9 mouse cellular contexts compared by ENCODE assay signal in genomic region chr11:100295308-100295707, GRCm38 (mm10). TPM values are rescaled to one million over a fixed set of nuclear protein-coding genes. Genes with fewer than 3 reads are reported as not detected.
DNase-seq lines count a peak whose midpoint lies in the region; ATAC-seq and TF ChIP-seq lines count a peak whose summit lies in the region.
"Had no signal": no experiment of that assay in that cellular context is flagged by ENCODE, and none has a peak within 500 bp of the region (broad histone marks: within the 10 kb centered on the region; RNA-seq: fewer than 3 reads in every experiment).

No protein-coding gene starts in this region.

- no peak overlapping the region for H3K27ac ChIP-seq in gastrocnemius, adult 2 months
- no peak overlapping the region for H3K27ac ChIP-seq in midbrain, embryonic 14.5 days (replicated peaks; ENCODE audit: low read depth, low read length)
- no peak overlapping the region for H3K27ac ChIP-seq in small intestine, adult 2 months (ENCODE audit: insufficient read depth, low read depth, low read length)

- TF ChIP-seq POLR2A in small intestine, adult 2 months (IDR thresholded peaks at IDR 0.05; ENCODE audit: low read depth, low read length) = no peak

- peak; percentile 54 for ATAC-seq in inflammation-experienced regulatory T-cells, adult 6 months
- no peak for ATAC-seq in midbrain, embryonic 14.5 days (ENCODE audit: low FRiP score, low TSS enrichment)

- no peak overlapping the region for H3K9ac ChIP-seq in midbrain, embryonic 14.5 days (replicated peaks; ENCODE audit: low read length)

- no peaks in the 10 kb centered on the region for H3K9me3 ChIP-seq in midbrain, embryonic 14.5 days (ENCODE audit: control insufficient read depth, low read length)

- H3K4me1 ChIP-seq in midbrain, embryonic 14.5 days (ENCODE audit: control insufficient read depth, insufficient read depth, low read length) = no peaks in the 10 kb centered on the region
- peaks cover 6% of the 10 kb centered on the region for H3K4me1 ChIP-seq in small intestine, adult 2 months (ENCODE audit: control insufficient read depth, insufficient read depth, insufficient read length, low read length)

- WGBS in midbrain, embryonic 14.5 days = 5% methylated on average over 10 of the region's 10 CpGs
- 4% methylated on average over 10 of the region's 10 CpGs for WGBS in small intestine, adult 2 months

- no peak overlapping the region for H3K4me3 ChIP-seq in gastrocnemius, adult 2 months
- H3K4me3 ChIP-seq in midbrain, embryonic 14.5 days (replicated peaks; ENCODE audit: low read depth, low read length) = no peak overlapping the region
- H3K4me3 ChIP-seq in small intestine, adult 2 months (ENCODE audit: low read depth, low read length) = no peak overlapping the region
- H3K4me3 ChIP-seq: myocyte had no signal

- no peaks in the 10 kb centered on the region for H3K27me3 ChIP-seq in midbrain, embryonic 14.5 days (ENCODE audit: control insufficient read depth, insufficient read depth, low read length)
- H3K27me3 ChIP-seq in small intestine, adult 2 months (ENCODE audit: control insufficient read depth, insufficient read depth, low read length) = no peaks in the 10 kb centered on the region

- peak; percentile 92 for DNase-seq in ZHBTc4 (ENCODE audit: low read depth, low spot score)
- DNase-seq in cerebellum, postnatal 25 days = peak; percentile 81 to 90
- peak; percentile 87 for DNase-seq in gastrocnemius, adult 2 months
- DNase-seq in left cerebral cortex, postnatal 14 days (ENCODE audit: low spot score in 2 of 2) = peak; percentile 78 to 86
- peak; percentile 92 for DNase-seq in midbrain, embryonic 14.5 days
- DNase-seq in yolk sac, embryonic 10.5 days (ENCODE audit: low spot score) = peak; percentile 73

- intact Hi-C loops in gastrocnemius, adult 2 months (cut with DNase I) = loop anchor here (5.0 kb wide), 2 partner anchors 828 to 913 kb away; no protein-coding TSS in a partner anchor
- intact Hi-C loops in left cerebral cortex, postnatal 14 days (cut with DNase I) = loop anchor here (2.0 to 5.0 kb wide), 2 partner anchors 833 to 913 kb away; no protein-coding TSS in a partner anchor

- peak overlapping the region; percentile 30 for H3K4me2 ChIP-seq in midbrain, embryonic 14.5 days (ENCODE audit: low read length)

- TF ChIP-seq CTCF in gastrocnemius, adult 2 months (IDR thresholded peaks at IDR 0.05) = no peak; the same call in none of the 2 replicates
- peak; percentile 100 for TF ChIP-seq CTCF in small intestine, adult 2 months (IDR thresholded peaks at IDR 0.05; ENCODE audit: extremely low read depth, insufficient read length, insufficient replicate concordance, low read depth, low read length)

- no peaks in the 10 kb centered on the region for H3K36me3 ChIP-seq in midbrain, embryonic 14.5 days (ENCODE audit: control insufficient read depth, insufficient read depth, low read length)
- H3K36me3 ChIP-seq in small intestine, adult 2 months (ENCODE audit: control insufficient read depth, insufficient read depth, low read length) = no peaks in the 10 kb centered on the region

RNA-seq across cellular contexts. Expression of gene Eif1, which starts 24.4 kb away (rescaled TPM):
- 1,000 to 10,000 TPM; 1,442 to 1,567 TPM for total RNA-seq in gastrocnemius, adult 2 months (2021)
- polyA plus RNA-seq in inflammation-experienced regulatory T-cells, adult 6 months (2017; shearing (Covaris generic)) = 1,000 to 10,000 TPM; 1,938 to 3,125 (median 2,500) TPM
- 100 to 1,000 TPM; 803 to 821 TPM for total RNA-seq in left cerebral cortex, postnatal 14 days (2021)
- polyA plus RNA-seq in midbrain, embryonic 14.5 days (2014; fragmentation: Nextera tagmentation; extraction: Ambion mirVana) = 1,318 and 1,476 TPM in 2 replicates
- 49.3 and 102 TPM in 2 replicates for polyA plus RNA-seq in small intestine, adult 2 months (2012; rRNA removed)

RNA-seq across cellular contexts. Expression of gene Krt42, which starts 25.6 kb away (rescaled TPM):
- total RNA-seq in gastrocnemius, adult 2 months (2021) = not detected
- not detected for polyA plus RNA-seq in inflammation-experienced regulatory T-cells, adult 6 months (2017; shearing (Covaris generic))
- total RNA-seq in left cerebral cortex, postnatal 14 days (2021) = not detected
- not detected in 2 replicates for polyA plus RNA-seq in midbrain, embryonic 14.5 days (2014; fragmentation: Nextera tagmentation; extraction: Ambion mirVana)
- polyA plus RNA-seq in small intestine, adult 2 months (2012; rRNA removed) = 0.09 TPM in 1 of 2 replicates, not detected in the other
- polyA plus RNA-seq: myocyte had no signal

RNA-seq across cellular contexts. Expression of gene Krt17, which starts 34.5 kb away (rescaled TPM):
- total RNA-seq in gastrocnemius, adult 2 months (2021) = not detected
- 1 to 10 TPM; 1.8 to 4.5 (median 2.1) TPM for polyA plus RNA-seq in inflammation-experienced regulatory T-cells, adult 6 months (2017; shearing (Covaris generic))
- total RNA-seq in left cerebral cortex, postnatal 14 days (2021) = not detected
- not detected in 2 replicates for polyA plus RNA-seq in midbrain, embryonic 14.5 days (2014; fragmentation: Nextera tagmentation; extraction: Ambion mirVana)
- 0.11 and 0.72 TPM in 2 replicates for polyA plus RNA-seq in small intestine, adult 2 months (2012; rRNA removed)
- polyA plus RNA-seq: myocyte had no signal

RNA-seq across cellular contexts. Expression of gene Gast, which starts 38.9 kb away (rescaled TPM):
- not detected for total RNA-seq in gastrocnemius, adult 2 months (2021)
- polyA plus RNA-seq in inflammation-experienced regulatory T-cells, adult 6 months (2017; shearing (Covaris generic)) = not detected
- total RNA-seq in left cerebral cortex, postnatal 14 days (2021) = not detected
- 0.93 and 1.3 TPM in 2 replicates for polyA plus RNA-seq in midbrain, embryonic 14.5 days (2014; fragmentation: Nextera tagmentation; extraction: Ambion mirVana)
- polyA plus RNA-seq in small intestine, adult 2 months (2012; rRNA removed) = 0.38 and 336 TPM in 2 replicates
- polyA plus RNA-seq: myocyte had no signal

RNA-seq across cellular contexts. Expression of gene Krt16, which starts 46.6 kb away (rescaled TPM):
- not detected for total RNA-seq in gastrocnemius, adult 2 months (2021)
- not detected for polyA plus RNA-seq in inflammation-experienced regulatory T-cells, adult 6 months (2017; shearing (Covaris generic))
- not detected for total RNA-seq in left cerebral cortex, postnatal 14 days (2021)
- polyA plus RNA-seq in midbrain, embryonic 14.5 days (2014; fragmentation: Nextera tagmentation; extraction: Ambion mirVana) = not detected in 2 replicates
- 0.08 TPM in 1 of 2 replicates, not detected in the other for polyA plus RNA-seq in small intestine, adult 2 months (2012; rRNA removed)

Comparison
In these comparisons a context has a peak if more than half of its experiments do, and no peak if none do; other contexts are left out.
1. RNA of gene Eif1, which starts 24.4 kb away (polyA plus RNA-seq): 1,938 to 3,125 TPM in inflammation-experienced regulatory T-cells, adult 6 months and 1,318 to 1,476 TPM in midbrain, embryonic 14.5 days; 49.3 to 102 TPM in small intestine, adult 2 months; every median in the first group is over 10 times any median in the second.
2. Peak in every context shown above with its lines, with median percentiles within 50 percentile points of each other: DNase-seq.